Mouse (Mus musculus) C2C12 (cell line): ENCODE results near the gene Itgb2.

Experiments
- CEBPB ChIP-seq: IDR thresholded peaks from one replicate; pipeline ENCODE4 v1.6.1; 2011; ENCODE audit warnings: low read depth, mild to moderate bottlenecking, control low read depth, moderate library complexity
- CTCF ChIP-seq: IDR thresholded peaks from one replicate; pipeline ENCODE4 v1.5.1; 2011; ENCODE audit not compliant: control insufficient read depth, insufficient read depth, insufficient read length
- MAX ChIP-seq: IDR thresholded peaks from one replicate; pipeline ENCODE4 v1.6.1; 2011; ENCODE audit warnings: mild to moderate bottlenecking, control low read depth
- MYOD1 ChIP-seq: IDR thresholded peaks from one replicate; pipeline ENCODE4 v1.6.1; 2011; ENCODE audit warnings: low read depth; ENCODE audit not compliant: control insufficient read depth, insufficient read length
- MYOG ChIP-seq: IDR thresholded peaks from one replicate; pipeline ENCODE4 v1.6.1; 2011; ENCODE audit not compliant: control insufficient read depth, insufficient read length; ENCODE audit errors: extremely low read depth
- USF1 ChIP-seq: IDR thresholded peaks from one replicate; pipeline ENCODE4 v1.6.1; 2011; ENCODE audit warnings: low read depth, mild to moderate bottlenecking, control low read depth, moderate library complexity

- TF ChIP-seq CEBPB (no peak), CTCF (no peak), USF1 (no peak), MAX (no peak), MYOD1 (no peak), MYOG (no peak)
Measured at GRCm38 (mm10) chr10:77537215-77538209, 7.5 kb downstream of the Itgb2 start.
